Mouse (Mus musculus): Measurements from ENCODE around the gene Taf8. TPM values are rescaled to one million over a fixed set of nuclear protein-coding genes. Genes with fewer than 3 reads are reported as not detected.

Gene Taf8
- polyA plus RNA-seq, 1 experiment from 2014 or later = 24.0 TPM

- H3K36me3 ChIP-seq (ENCODE audit: control insufficient read depth, insufficient read depth, low read length) = no peaks in the 10 kb centered on the region
- WGBS = 78% methylated on average over 3 of the region's 3 CpGs
Measured at GRCm38 (mm10) chr17:47461688-47462087, 40.4 kb downstream of the Taf8 start.

GRCm38 (mm10) chr17:47459341-47459919 lies 42.7 kb downstream of the Taf8 start:
- ATAC-seq = no peak
- H3K4me3 ChIP-seq (ENCODE audit: low read depth, low read length) = no peak overlapping the region
- WGBS = 67% methylated on average over 3 of the region's 3 CpGs
- H3K4me1 ChIP-seq (ENCODE audit: control insufficient read depth, insufficient read depth, low read length) = no peaks in the 10 kb centered on the region
- H3K27me3 ChIP-seq (replicated peaks; ENCODE audit: control insufficient read depth, insufficient read depth, low read length) = no peaks in the 10 kb centered on the region
- H3K9ac ChIP-seq (ENCODE audit: low read length) = no peak overlapping the region
- no peak overlapping the region for H3K27ac ChIP-seq (ENCODE audit: low read depth, low read length)
- H3K4me2 ChIP-seq (ENCODE audit: low read length) = no peak overlapping the region
- H3K36me3 ChIP-seq (ENCODE audit: control insufficient read depth, insufficient read depth, low read length) = no peaks in the 10 kb centered on the region
- DNase-seq (ENCODE audit: low spot score) = no peak
- H3K9me3 ChIP-seq (replicated peaks; ENCODE audit: control insufficient read depth, low read length) = no peaks in the 10 kb centered on the region

More at GRCm38 (mm10) chr17:47461688-47462087, 40.4 kb downstream of the Taf8 start:
- H3K4me3 ChIP-seq (ENCODE audit: low read depth, low read length) = no peak overlapping the region
- ATAC-seq (no peak), DNase-seq (ENCODE audit: low spot score) (no peak)
- no peak overlapping the region for H3K9ac ChIP-seq (ENCODE audit: low read length)
- no peaks in the 10 kb centered on the region for H3K4me1 ChIP-seq (ENCODE audit: control insufficient read depth, insufficient read depth, low read length)
- H3K27me3 ChIP-seq (replicated peaks; ENCODE audit: control insufficient read depth, insufficient read depth, low read length) = 0 out of 2 replicates have a peak, but pooled peaks cover 7% of the 10 kb centered on the region
- H3K27ac ChIP-seq (ENCODE audit: low read depth, low read length) = no peak overlapping the region
- no peaks in the 10 kb centered on the region for H3K9me3 ChIP-seq (replicated peaks; ENCODE audit: control insufficient read depth, low read length)
- no peak overlapping the region for H3K4me2 ChIP-seq (ENCODE audit: low read length)

GRCm38 (mm10) chr17:47458936-47459335 lies 43.2 kb downstream of the Taf8 start:
- ATAC-seq (no peak), DNase-seq (ENCODE audit: low spot score) (no peak)
- WGBS = 94% methylated on average over 2 of the region's 2 CpGs
- Histone ChIP-seq H3K27ac (ENCODE audit: low read depth, low read length) (no peak overlapping the region), H3K36me3 (ENCODE audit: control insufficient read depth, insufficient read depth, low read length) (no peaks in the 10 kb centered on the region), H3K4me2 (ENCODE audit: low read length) (no peak overlapping the region), H3K27me3 (replicated peaks; ENCODE audit: control insufficient read depth, insufficient read depth, low read length) (no peaks in the 10 kb centered on the region), H3K9ac (ENCODE audit: low read length) (no peak overlapping the region), H3K9me3 (replicated peaks; ENCODE audit: control insufficient read depth, low read length) (no peaks in the 10 kb centered on the region), H3K4me3 (ENCODE audit: low read depth, low read length) (no peak overlapping the region), H3K4me1 (ENCODE audit: control insufficient read depth, insufficient read depth, low read length) (no peaks in the 10 kb centered on the region)

GRCm38 (mm10) chr17:47458310-47458709 lies 43.8 kb downstream of the Taf8 start:
- no peak for ATAC-seq
- DNase-seq (ENCODE audit: low spot score) = no peak
- Histone ChIP-seq H3K9me3 (replicated peaks; ENCODE audit: control insufficient read depth, low read length) (no peaks in the 10 kb centered on the region), H3K9ac (ENCODE audit: low read length) (no peak overlapping the region), H3K4me3 (ENCODE audit: low read depth, low read length) (no peak overlapping the region), H3K36me3 (ENCODE audit: control insufficient read depth, insufficient read depth, low read length) (no peaks in the 10 kb centered on the region), H3K27me3 (replicated peaks; ENCODE audit: control insufficient read depth, insufficient read depth, low read length) (no peaks in the 10 kb centered on the region), H3K4me1 (ENCODE audit: control insufficient read depth, insufficient read depth, low read length) (no peaks in the 10 kb centered on the region), H3K27ac (ENCODE audit: low read depth, low read length) (no peak overlapping the region), H3K4me2 (ENCODE audit: low read length) (no peak overlapping the region)
- WGBS = 77% methylated on average over 13 of the region's 13 CpGs

GRCm38 (mm10) chr17:47454675-47455074 lies 47.4 kb downstream of the Taf8 start:
- ATAC-seq (no peak), DNase-seq (ENCODE audit: low spot score) (peak; percentile 27)
- no peaks in the 10 kb centered on the region for H3K9me3 ChIP-seq (replicated peaks; ENCODE audit: control insufficient read depth, low read length)
- no peaks in the 10 kb centered on the region for H3K36me3 ChIP-seq (ENCODE audit: control insufficient read depth, insufficient read depth, low read length)
- no peaks in the 10 kb centered on the region for H3K4me1 ChIP-seq (ENCODE audit: control insufficient read depth, insufficient read depth, low read length)
- H3K4me3 ChIP-seq (ENCODE audit: low read depth, low read length) = no peak overlapping the region
- no peak overlapping the region for H3K9ac ChIP-seq (ENCODE audit: low read length)
- no peak overlapping the region for H3K27ac ChIP-seq (ENCODE audit: low read depth, low read length)
- H3K4me2 ChIP-seq (ENCODE audit: low read length) = no peak overlapping the region
- no peaks in the 10 kb centered on the region for H3K27me3 ChIP-seq (replicated peaks; ENCODE audit: control insufficient read depth, insufficient read depth, low read length)
- WGBS = 62% methylated on average over 8 of the region's 8 CpGs

- no peak overlapping the region for H3K27ac ChIP-seq (ENCODE audit: low read depth, low read length)
- H3K4me1 ChIP-seq (ENCODE audit: control insufficient read depth, insufficient read depth, low read length) = no peaks in the 10 kb centered on the region
- WGBS = 66% methylated on average over 7 of the region's 7 CpGs
- no peaks in the 10 kb centered on the region for H3K9me3 ChIP-seq (replicated peaks; ENCODE audit: control insufficient read depth, low read length)
- H3K36me3 ChIP-seq (ENCODE audit: control insufficient read depth, insufficient read depth, low read length) = no peaks in the 10 kb centered on the region
- DNase-seq (ENCODE audit: low spot score) (no peak), ATAC-seq (no peak)
- H3K9ac ChIP-seq (ENCODE audit: low read length) = no peak overlapping the region
- no peaks in the 10 kb centered on the region for H3K27me3 ChIP-seq (replicated peaks; ENCODE audit: control insufficient read depth, insufficient read depth, low read length)
- no peak overlapping the region for H3K4me2 ChIP-seq (ENCODE audit: low read length)
- H3K4me3 ChIP-seq (ENCODE audit: low read depth, low read length) = no peak overlapping the region
Measured at GRCm38 (mm10) chr17:47452886-47453285, 49.2 kb downstream of the Taf8 start.

- 74% methylated on average over 12 of the region's 12 CpGs for WGBS
- Histone ChIP-seq H3K4me1 (ENCODE audit: control insufficient read depth, insufficient read depth, low read length) (no peaks in the 10 kb centered on the region), H3K27ac (ENCODE audit: low read depth, low read length) (no peak overlapping the region), H3K27me3 (replicated peaks; ENCODE audit: control insufficient read depth, insufficient read depth, low read length) (no peaks in the 10 kb centered on the region), H3K4me2 (ENCODE audit: low read length) (no peak overlapping the region), H3K9ac (ENCODE audit: low read length) (no peak overlapping the region), H3K36me3 (ENCODE audit: control insufficient read depth, insufficient read depth, low read length) (no peaks in the 10 kb centered on the region), H3K9me3 (replicated peaks; ENCODE audit: control insufficient read depth, low read length) (no peaks in the 10 kb centered on the region), H3K4me3 (ENCODE audit: low read depth, low read length) (no peak overlapping the region)
- ATAC-seq = no peak
- no peak for DNase-seq (ENCODE audit: low spot score)
Measured at GRCm38 (mm10) chr17:47450880-47451565, 51.1 kb downstream of the Taf8 start.

GRCm38 (mm10) chr17:47450239-47450638 lies 51.9 kb downstream of the Taf8 start:
- no peak for ATAC-seq
- no peak for DNase-seq (ENCODE audit: low spot score)
- H3K4me3 ChIP-seq (ENCODE audit: low read depth, low read length) = no peak overlapping the region
- H3K36me3 ChIP-seq (ENCODE audit: control insufficient read depth, insufficient read depth, low read length) = no peaks in the 10 kb centered on the region
- H3K27ac ChIP-seq (ENCODE audit: low read depth, low read length) = no peak overlapping the region
- 38% methylated on average over 7 of the region's 7 CpGs for WGBS
- no peaks in the 10 kb centered on the region for H3K4me1 ChIP-seq (ENCODE audit: control insufficient read depth, insufficient read depth, low read length)
- H3K9ac ChIP-seq (ENCODE audit: low read length) = no peak overlapping the region
- H3K9me3 ChIP-seq (replicated peaks; ENCODE audit: control insufficient read depth, low read length) = no peaks in the 10 kb centered on the region
- no peaks in the 10 kb centered on the region for H3K27me3 ChIP-seq (replicated peaks; ENCODE audit: control insufficient read depth, insufficient read depth, low read length)
- H3K4me2 ChIP-seq (ENCODE audit: low read length) = no peak overlapping the region

- no peak overlapping the region for H3K4me3 ChIP-seq (ENCODE audit: low read depth, low read length)
- H3K9ac ChIP-seq (ENCODE audit: low read length) = no peak overlapping the region
- 76% methylated on average over 5 of the region's 5 CpGs for WGBS
- H3K27me3 ChIP-seq (replicated peaks; ENCODE audit: control insufficient read depth, insufficient read depth, low read length) = no peaks in the 10 kb centered on the region
- ATAC-seq = no peak
- H3K4me2 ChIP-seq (ENCODE audit: low read length) = no peak overlapping the region
- no peaks in the 10 kb centered on the region for H3K36me3 ChIP-seq (ENCODE audit: control insufficient read depth, insufficient read depth, low read length)
- no peak for DNase-seq (ENCODE audit: low spot score)
- no peak overlapping the region for H3K27ac ChIP-seq (ENCODE audit: low read depth, low read length)
- no peaks in the 10 kb centered on the region for H3K4me1 ChIP-seq (ENCODE audit: control insufficient read depth, insufficient read depth, low read length)
- H3K9me3 ChIP-seq (replicated peaks; ENCODE audit: control insufficient read depth, low read length) = no peaks in the 10 kb centered on the region
Measured at GRCm38 (mm10) chr17:47449432-47449831, 52.7 kb downstream of the Taf8 start.
